Mouse (Mus musculus) MEL-GATA-1-ER (cell line): ENCODE data around the gene Trafd1.
"Not testable (repeated sequence)": the region's sequence is repeated elsewhere in the genome, so short reads cannot be mapped to it uniquely, and the experiment has no call there.

ENCODE experiments used
- DNase-seq: peaks from one replicate; pipeline ENCODE4 v3.0.0-alpha.2; 2012; ENCODE audit warnings: low read depth; ENCODE audit errors: extremely low read depth

Trafd1 gene

DNA sequence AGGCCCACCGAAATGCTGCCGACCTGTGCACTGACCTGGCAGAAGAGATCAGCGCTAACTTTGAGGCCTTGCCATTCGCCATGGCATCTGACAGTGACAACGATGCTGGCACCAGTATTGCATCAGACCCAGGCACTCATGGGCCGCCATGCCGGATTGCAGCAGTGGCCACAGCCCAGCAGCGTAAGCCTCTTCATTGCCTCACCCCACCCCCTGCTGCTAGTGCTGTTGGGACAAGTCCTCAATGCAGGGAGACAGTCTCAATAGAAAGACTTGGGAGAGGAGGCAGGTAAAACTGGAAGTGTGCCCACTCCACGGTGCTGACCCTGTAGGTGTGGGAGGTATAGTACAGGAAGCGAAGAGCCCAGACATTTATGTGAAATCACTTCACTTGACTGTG is 53.7 kb downstream of the Trafd1 start:
- no peak for DNase-seq

- DNase-seq, result not testable (repeated sequence)
These were observed 55.1 kb downstream of the Trafd1 start for GRCm38 (mm10) chr5:121330154-121330816.

GRCm38 (mm10) chr5:121329333-121330058 is 55.9 kb downstream of the Trafd1 start:
- DNase-seq, result no peak

DNA sequence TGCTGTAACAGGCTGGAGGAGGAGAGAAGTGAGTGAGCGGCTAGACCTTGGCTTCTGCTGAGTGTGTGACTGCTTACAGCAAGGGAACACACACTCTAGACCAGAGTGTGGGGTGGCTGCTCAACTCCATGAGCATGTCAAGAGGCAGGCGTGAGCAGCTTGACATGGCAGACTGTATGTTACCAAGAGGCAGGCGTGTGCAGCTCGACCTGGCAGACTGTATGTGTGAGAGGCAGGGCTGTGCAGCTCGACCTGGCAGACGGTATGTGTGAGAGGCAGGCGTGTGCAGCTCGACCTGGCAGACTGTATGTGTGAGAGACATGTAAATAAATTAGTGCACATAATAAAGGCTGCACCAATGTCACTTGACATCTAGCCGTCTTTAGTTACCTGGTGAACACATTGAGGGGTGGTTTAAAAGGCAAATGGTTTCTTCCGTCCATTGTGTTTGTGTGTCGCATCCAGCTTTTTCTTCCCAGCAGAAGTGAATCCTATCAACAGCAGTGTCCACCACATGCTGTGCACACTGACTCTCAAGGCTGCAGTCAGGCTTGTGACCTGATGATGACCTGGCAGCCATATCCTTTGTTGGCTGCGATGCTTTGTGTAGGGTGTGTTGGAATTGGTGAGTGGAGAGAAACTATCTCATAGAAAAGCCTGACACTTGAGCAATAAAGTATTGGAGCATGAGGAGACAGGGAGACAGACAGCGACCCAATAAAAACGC is 59.2 kb downstream of the Trafd1 start:
- no peak for DNase-seq
